In genomic region chr15:89128382-89129350, GRCm38 (mm10) we compare ENCODE assay signal across 8 mouse cellular contexts. TPM values are rescaled to one million over a fixed set of nuclear protein-coding genes. Genes with fewer than 3 reads are reported as not detected.
A peak's percentile ranks its signal among the peaks of the same experiment; 100 is the strongest.
DNase-seq lines count a peak whose midpoint lies in the region; ATAC-seq lines count a peak whose summit lies in the region.

Gene Hdac10, minus strand, starts transcription at chr15:89128700.

- ATAC-seq in inflammation-experienced regulatory T-cells, adult 6 months = peak; percentile 79

- intact Hi-C loops in gastrocnemius, postnatal 14 days (cut with DNase I; ENCODE audit: low total_unique reads) = no loop called here

- peak within 1 kb of the TSS; percentile 97 for H3K4me3 ChIP-seq in megakaryocyte, embryonic 14.5 days (replicated peaks)

- peaks cover 37% of the 10 kb centered on the region for H3K27me3 ChIP-seq in megakaryocyte, embryonic 14.5 days (replicated peaks)

- H3K4me1 ChIP-seq in megakaryocyte, embryonic 14.5 days = peaks cover 60% of the 10 kb centered on the region

- H3K36me3 ChIP-seq in megakaryocyte, embryonic 14.5 days (replicated peaks; ENCODE audit: low read length) = peaks cover 25% of the 10 kb centered on the region

- peak; percentile 80 to 81 for DNase-seq in adrenal gland, adult 18-20 months (ENCODE audit: low spot score in 2 of 2)
- DNase-seq in embryo, embryonic 10.5 days (ENCODE audit: low spot score) = peak; percentile 89
- peak; percentile 86 for DNase-seq in gastrocnemius, postnatal 14 days
- DNase-seq in left cerebral cortex, adult 9 months (ENCODE audit: low spot score in 2 of 2) = peak; percentile 59 to 89
- peak; percentile 87 to 92 for DNase-seq in right cerebral cortex, adult 2 months (ENCODE audit: low spot score in 2 of 2)
- peak; percentile 84 to 85 for DNase-seq in urinary bladder, postnatal 36 days (ENCODE audit: low spot score in 2 of 2)

- H3K9me3 ChIP-seq in megakaryocyte, embryonic 14.5 days = peaks cover 7% of the 10 kb centered on the region; the same call in 1 of the 2 replicates

RNA-seq across cellular contexts. Expression of gene Hdac10, which starts in this region (rescaled TPM):
- 10 to 100 TPM; 11.4 to 12.4 TPM for total RNA-seq in adrenal gland, adult 18-20 months (2021)
- total RNA-seq in gastrocnemius, postnatal 14 days (2021) = 1 to 10 TPM; 5.6 to 6.2 TPM
- polyA plus RNA-seq in inflammation-experienced regulatory T-cells, adult 6 months (2017; shearing (Covaris generic)) = 10 to 100 TPM in 2 of 3 experiments, 1 to 10 TPM in 1; 8.6 to 29.8 (median 25.6) TPM
- polyA plus RNA-seq in megakaryocyte, embryonic 14.5 days (2012; ENCODE audit: insufficient read depth, low replicate concordance) = 3.8 and 7.9 TPM in 2 replicates

Comparison
In these comparisons a context has a peak if more than half of its experiments do, and no peak if none do; other contexts are left out.
1. Peak in every context shown above with its lines: DNase-seq, ATAC-seq and H3K4me3 ChIP-seq.